Mouse (Mus musculus): ENCODE results near the gene Gna15.

Gna15 gene

DNA sequence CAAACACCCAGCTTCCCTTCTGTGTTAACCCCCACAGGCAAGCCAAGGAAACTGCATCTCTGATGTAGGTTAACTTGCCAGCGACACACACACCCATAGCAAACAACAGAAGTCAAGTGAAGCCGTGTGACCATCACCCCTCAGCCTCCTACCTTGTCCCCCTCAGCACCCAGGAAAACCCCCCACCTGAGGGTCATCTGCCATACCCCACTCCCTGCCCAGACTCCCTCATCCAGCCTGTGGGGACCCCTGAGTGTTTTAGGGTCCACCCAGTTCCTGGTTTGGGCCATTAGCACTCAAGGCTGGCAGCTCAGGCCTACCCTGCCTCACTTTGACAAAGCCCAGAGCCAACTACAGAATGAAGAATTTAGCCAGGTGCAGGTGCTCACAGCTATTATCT lies 58.0 kb downstream of the Gna15 start:
- DNase-seq = peak; percentile 7

DNA sequence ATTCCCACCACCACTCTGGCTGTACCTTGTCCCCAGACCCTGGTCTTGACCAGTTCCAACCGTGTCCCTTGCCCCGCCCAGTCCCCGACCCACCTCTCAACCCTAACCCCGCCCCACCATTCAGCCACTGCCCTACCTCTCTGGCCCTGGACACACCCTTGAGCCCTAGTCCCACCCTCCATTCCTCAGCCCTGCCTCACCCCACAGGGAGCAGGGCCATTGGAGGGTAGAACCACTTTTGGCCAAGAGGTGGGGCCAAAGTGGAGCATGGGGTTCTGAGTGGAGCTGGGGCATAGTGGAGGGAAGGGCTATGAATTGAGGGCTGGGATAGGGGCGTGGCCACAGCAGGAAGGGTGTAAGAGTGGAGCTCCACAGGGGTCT lies 58.8 kb downstream of the Gna15 start:
- peak; percentile 15 for DNase-seq

DNA sequence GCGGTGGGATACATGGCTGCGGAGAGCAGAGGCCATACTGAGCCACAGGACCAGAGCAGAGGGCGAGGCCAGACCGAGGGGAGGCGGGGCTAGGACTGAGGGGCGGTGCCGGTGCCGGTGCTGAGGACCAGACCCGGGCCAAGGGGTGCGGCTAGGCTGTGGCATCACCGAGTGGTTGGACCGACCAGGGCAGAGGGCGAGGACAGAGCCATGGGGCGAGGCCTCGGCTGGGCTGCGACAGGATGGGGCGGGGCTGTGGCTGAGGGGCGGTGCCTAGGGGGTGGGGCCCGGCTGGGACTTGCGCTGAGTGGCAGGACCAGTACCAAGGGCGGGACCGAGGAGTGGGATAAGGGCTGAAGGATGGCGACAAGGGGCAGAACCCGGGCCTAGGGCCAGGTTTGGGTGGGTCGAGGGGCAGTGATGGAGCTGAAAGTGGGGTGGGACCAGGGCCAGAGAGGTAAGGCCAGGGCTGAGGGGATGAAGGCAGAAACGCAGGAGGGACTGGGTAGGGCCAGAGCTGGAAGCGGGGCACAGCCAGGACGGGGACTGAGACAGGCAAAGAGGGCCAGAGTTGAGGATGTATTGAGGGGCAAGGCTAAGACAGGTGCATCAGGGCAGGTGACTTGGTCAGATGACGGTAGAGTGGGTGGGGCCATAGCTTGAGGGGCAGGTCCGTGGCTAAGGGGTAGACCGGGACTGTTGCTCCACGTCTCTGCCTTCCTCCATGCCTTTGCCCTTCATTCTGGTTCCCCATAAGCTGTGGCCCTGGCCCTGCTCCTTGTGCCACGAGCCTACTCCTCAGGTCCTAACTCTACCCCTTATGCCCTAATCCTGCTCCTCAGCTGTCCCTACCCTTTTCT lies 59.4 kb downstream of the Gna15 start:
- peak; percentile 58 for DNase-seq

DNA sequence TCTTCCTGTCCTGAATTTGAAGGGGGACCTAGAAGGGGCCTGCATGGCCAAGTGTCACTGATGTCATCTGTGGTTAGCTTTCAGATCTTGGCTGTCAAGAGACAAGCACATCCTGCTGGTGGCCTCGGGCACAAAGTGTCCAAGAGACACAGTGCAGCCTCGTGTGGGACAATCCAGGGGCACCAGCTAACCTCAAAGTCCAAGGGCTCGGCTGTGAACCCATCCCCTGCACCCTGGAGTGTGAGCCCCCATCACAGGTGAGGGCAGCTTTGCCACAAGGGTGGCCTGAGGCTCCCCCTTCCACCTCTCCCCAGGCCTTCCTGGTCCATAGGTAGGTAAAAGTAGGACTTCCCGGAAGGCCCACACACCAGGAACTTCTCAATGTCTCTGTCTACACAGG lies 60.5 kb downstream of the Gna15 start:
- peak; percentile 6 for DNase-seq

DNA sequence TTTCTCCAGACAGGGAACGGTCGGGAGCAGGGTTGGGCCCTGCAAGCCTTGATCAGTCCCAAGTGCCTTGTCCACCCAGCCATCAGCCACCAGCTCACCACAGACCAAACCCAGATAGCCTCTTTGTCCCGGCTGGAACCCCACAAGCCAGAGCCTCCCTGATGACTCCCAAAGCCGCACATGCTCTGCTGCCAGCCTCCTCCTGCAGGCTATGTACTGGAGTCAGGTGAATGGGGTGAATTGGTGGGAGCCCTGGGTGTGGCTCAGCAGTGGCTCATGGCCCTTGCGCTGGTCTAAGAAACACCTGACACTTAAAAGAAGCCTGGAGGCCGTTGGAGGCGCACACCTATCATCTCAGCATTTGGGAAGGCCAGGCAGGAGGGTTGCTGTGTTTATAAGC lies 61.1 kb downstream of the Gna15 start:
- DNase-seq = no peak

DNA sequence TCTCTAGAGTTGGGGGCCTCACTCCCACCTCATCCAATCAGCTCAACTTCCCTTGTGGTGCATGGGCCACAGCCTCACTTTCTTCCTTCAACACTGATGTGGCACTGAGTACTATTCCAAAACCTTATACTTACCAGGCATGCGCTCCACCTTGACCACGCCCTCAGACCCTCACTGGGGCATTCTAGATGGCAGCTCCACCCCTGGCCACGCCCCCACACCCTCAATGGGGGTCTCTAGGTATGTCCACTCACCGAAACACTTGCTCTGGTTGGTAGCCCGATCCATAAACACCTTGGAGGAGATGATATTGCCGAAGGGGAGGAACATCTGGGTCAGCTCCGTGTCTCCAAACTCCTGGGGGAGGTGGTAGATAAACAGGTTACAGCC lies 61.6 kb downstream of the Gna15 start:
- DNase-seq = peak; percentile 23

DNA sequence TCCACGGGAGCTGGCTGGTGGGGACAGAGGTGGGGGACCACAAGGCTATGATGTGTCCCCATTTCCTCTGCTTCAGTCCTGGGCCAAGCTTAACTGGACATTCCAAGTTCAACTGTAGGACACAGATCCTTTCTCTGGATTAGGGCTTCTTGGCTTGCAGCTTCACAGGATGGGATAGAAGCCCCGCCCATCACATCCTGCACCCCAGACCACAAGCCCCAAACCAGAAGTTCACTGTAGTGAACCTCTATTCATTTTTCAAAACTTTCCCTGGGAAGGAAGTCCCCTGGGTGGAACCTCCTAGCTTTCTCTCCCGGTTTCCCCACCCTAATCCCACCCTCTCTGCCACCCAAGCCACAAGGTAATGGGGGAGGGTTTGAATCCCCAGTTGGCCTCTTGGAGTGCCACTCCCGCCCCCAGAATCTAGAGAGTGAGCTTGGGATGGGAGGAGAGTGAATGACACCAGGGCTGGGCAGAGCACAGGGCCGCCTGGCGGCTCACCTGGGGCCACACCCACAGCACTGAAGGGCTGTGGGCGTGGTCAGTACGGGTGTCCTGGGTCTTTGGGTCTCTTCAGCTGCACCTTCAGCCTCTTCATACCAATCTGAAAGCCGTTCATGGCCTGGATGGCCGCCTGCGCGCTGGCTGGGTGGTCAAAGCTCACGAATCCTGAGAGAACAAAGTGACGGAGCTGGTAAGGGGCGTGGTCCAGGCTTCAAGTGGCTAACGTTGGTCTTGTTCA lies 62.2 kb downstream of the Gna15 start:
- DNase-seq = peak; percentile 17

DNA sequence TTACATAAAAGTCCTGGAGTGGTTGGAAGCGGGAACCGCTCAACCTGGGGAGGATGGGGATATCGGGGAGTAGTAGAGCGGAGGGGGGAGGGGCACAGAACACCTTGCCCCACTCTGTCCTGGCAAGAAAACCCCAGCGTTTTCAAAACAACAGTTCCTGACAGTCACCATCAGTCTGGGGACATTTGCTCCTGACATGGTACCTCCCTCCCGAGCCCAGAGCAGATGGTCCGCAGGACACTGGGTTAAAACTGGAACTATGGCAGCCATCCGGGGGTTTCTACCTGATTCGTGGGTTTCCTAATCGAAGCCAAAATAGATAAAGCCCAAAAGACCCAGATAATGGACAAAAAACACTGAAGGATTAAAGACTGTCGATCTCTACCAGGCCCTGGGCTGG lies 63.1 kb downstream of the Gna15 start:
- peak; percentile 4 for DNase-seq

DNA sequence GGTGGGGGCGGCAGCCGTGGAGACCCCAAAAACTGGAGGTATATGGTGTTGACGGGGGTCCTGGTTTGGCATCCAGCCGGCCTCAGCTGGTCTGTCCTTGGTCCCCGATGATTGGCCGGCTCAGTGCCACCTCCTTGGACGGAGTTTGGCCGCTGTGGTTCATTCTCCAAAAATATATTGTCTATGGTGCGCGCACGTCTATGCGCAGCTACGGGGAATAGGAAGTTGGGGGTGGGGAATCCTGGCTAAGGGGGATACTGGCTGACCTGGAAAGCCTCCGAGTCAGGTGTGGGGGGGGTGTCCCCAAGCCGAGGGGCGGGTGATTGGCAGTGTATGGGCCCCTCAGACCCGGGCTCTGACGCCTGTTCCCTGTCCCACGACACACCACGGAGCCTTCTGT lies 63.6 kb downstream of the Gna15 start:
- peak; percentile 6 for DNase-seq

DNA sequence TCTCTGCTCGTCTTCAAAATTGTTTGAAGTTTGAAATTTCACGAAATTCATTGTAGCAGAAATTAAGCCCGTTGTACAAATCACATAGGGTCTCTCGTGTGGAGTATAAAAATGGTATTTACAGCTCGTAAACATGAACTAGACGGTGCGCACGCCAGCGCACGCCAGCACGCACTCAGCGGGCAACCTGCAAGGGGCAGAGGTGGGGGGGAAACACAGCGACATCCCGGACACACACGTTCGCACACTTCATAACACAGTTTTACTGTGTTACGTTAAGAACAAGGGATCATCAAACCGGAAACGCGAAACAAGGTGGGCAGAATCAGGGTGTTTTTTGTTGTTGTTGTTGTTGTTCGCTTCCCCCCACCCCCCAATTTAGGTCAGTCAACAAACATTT lies 64.6 kb downstream of the Gna15 start:
- DNase-seq = peak; percentile 4

DNA sequence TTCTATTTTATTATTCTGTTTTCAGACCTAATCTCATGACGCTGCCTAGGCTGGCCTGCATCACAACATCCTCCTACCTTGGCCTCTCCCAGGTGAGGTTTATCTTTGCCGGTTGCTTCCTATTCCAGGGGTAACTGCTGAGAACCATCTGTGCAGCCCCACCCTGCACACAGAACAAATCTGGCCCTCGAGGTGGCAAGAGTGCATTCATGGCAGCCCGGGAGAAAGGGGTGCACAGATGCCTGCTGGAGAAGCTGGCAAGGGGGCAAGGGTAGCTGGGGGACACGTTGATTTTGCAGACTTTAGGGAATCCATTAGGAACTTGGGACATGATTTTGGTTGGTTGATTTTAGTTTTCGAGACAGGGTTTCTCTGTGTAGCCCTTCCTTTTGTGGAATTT lies 65.8 kb downstream of the Gna15 start:
- no peak for DNase-seq

DNA sequence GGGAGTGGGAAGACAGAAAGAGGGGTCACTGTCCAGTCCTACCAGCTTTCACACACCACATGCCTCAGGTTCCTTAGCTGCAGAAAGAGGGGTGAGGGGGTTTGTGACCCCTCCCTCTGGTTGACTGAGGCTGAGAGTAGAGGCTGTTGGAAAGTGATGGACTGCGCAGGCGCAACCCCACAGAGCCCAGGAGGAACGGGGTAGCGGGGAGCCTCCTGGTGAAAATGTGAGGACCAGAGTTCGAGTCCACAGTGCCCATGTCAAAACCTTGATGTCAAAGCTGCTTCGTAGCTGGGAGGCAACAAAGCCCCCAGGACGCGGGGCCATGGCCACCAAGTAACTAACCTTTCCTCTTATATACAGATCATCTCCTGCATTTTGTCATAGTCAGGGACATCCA lies 66.4 kb downstream of the Gna15 start:
- peak; percentile 6 for DNase-seq

DNA sequence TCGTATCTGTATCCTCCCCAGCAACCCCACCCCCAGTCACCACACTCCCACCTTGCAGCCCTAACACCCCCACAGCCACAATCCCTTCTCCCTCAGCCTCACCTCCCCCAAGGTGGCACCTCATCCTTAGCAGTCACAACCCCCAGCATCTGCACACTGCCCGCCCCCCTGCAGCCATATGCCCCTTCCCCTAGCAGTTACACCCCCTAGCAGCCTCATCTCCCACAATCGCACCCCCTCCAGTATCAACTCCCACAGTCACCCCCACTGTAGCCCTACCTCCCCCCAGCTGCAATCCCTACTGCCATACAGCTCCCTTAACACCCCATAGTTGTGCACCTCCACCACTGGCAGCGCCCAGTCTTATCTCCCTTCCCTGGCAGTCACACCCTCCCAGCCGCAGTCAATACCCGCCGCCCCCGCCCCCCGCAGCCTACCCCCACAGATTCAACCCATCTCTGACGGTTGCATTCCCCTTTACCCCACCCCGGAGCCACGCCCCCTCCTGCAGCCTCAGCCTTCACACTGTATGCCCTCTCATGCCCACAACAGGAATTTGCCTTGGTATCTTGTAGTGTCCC lies 67.0 kb downstream of the Gna15 start:
- peak; percentile 22 for DNase-seq

DNA sequence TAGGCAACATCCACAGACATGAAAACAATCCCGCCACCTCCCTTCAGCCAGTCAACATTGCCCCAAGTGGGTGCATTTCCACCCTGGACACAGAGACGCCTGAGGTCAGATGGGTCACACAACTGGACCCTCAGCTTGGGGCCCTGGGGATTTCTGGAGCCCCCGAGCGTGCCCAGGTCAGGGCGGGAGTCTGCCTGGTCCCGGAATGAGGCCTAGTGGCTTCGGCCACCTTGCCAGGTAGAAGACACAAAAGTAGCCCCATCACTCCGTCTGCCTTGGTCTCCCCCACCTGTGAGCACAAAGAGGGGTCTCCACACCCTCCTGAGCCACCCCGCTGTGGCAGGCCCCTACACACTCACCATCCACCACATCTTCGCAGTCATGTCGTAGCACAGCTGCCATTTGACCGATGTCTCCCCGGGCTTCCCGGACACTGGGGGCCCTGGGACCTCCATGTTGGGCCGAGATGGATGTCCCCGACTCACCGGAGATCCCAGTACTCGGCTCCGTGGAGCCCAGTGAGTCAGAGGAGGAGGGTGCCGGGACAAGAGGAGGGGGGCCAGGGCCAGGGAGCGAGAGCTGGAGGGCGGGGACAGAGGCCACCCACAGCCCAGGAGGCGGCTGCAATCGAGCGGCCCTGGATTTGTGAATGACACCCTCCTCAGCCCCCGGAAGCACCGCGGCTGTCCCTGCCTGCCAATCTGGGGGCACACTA lies 68.7 kb downstream of the Gna15 start, which contains the start of gene Nfic:
Gene Nfic (minus strand): TSS at position 455 of the 715 bp plus-strand sequence.
- peak; percentile 9 for DNase-seq

DNA sequence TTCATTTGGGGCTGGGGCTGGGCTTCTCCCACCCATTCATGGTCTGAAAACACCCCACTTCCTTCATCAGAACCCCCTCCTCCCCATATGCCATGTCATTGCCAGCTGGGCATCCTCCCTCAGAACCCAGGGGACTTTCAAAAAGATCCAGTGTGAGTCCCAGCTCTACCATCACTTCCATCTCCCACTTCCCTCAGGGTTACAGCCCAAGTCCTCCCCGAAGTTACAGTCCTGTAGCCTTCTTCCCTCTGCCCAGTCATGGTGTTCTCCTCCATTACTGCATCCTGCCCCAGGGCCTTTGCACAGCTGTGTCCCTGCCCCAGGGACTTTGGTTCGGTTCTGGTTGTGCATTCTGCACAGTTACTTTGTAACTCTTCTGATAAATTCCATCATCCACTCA lies 69.9 kb downstream of the Gna15 start:
- DNase-seq = peak; percentile 6

DNA sequence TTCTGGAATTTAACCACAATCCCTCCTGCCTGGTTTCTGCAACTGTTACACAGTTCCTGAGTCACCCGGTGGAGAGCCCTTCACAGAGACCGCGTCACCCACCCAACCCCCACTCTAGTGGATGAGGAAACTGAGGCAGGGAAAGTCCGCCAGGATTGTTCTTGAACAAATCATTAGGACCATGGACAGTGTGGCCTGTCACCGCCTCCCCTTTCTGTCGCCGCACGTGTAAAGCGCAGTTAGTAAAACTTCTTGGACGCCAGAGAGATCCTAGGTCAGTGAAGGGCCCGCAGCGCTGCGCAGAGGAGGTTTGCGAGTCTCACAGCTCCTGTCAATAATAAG lies 71.1 kb downstream of the Gna15 start:
- DNase-seq = no peak
